Mouse (Mus musculus) limb, embryonic 11.5 days (tissue): ENCODE measurements around the gene Slc35d2. TPM values are rescaled to one million over a fixed set of nuclear protein-coding genes. Genes with fewer than 3 reads are reported as not detected.
"Not testable (repeated sequence)": the region's sequence is repeated elsewhere in the genome, so short reads cannot be mapped to it uniquely, and the experiment has no call there.

Source experiments
- ATAC-seq: fragments of 200-750 bp; cut with Nextera tagmentation; 2 replicates; pipeline ENCODE4 v1.8.0; 2017; ENCODE audit warnings: low read depth; ENCODE audit not compliant: insufficient number of reproducible peaks, low FRiP score, low TSS enrichment
- DNase-seq: peaks from one replicate; pipeline ENCODE4 v3.0.0-alpha.2; 2015; ENCODE audit warnings: low spot score
- H3K27ac ChIP-seq: fragments of 300-500 bp; sonication (generic); replicated peaks from 2 replicates; pipeline ENCODE4 v1.5.1; 2014; ENCODE audit warnings: low read depth, mild to moderate bottlenecking, low read length
- H3K27me3 ChIP-seq: fragments of 300-500 bp; sonication (generic); 2 replicates; pipeline ENCODE4 v1.6.1; 2014; ENCODE audit warnings: mild to moderate bottlenecking, low read length, mixed read lengths; ENCODE audit not compliant: control insufficient read depth, insufficient read depth
- H3K36me3 ChIP-seq: fragments of 300-500 bp; sonication (generic); 2 replicates; pipeline ENCODE4 v1.6.1; 2014; ENCODE audit warnings: mild to moderate bottlenecking, low read length, moderate library complexity, mixed read lengths; ENCODE audit not compliant: control insufficient read depth, insufficient read depth
- H3K4me1 ChIP-seq: fragments of 300-500 bp; sonication (generic); 2 replicates; pipeline ENCODE4 v1.6.1; 2014; ENCODE audit warnings: low read length, mixed read lengths; ENCODE audit not compliant: control insufficient read depth, insufficient read depth
- H3K4me2 ChIP-seq: fragments of 300-500 bp; sonication (generic); 2 replicates; pipeline ENCODE4 v1.6.1; 2014; ENCODE audit warnings: low read depth, mild to moderate bottlenecking, moderate library complexity; ENCODE audit not compliant: severe bottlenecking
- H3K4me3 ChIP-seq: fragments of 300-500 bp; sonication (generic); 2 replicates; pipeline ENCODE4 v1.5.1; 2014; ENCODE audit warnings: low read depth, low read length
- H3K9ac ChIP-seq: fragments of 300-500 bp; sonication (generic); 2 replicates; pipeline ENCODE4 v1.6.1; 2014; ENCODE audit warnings: mild to moderate bottlenecking, low read length
- H3K9me3 ChIP-seq: fragments of 300-500 bp; sonication (generic); 2 replicates; pipeline ENCODE4 v1.6.1; 2016; ENCODE audit warnings: low read length; ENCODE audit not compliant: control insufficient read depth
- WGBS: fragments of 180-500 bp; shearing (Covaris S2); extraction: QIAGEN DNeasy Blood & Tissue Kit; methylation state at CpG from one replicate; pipeline ENCODE4 v1.1.7; 2014; 5-methylcytosine and 5-hydroxymethylcytosine counted together
- polyA plus RNA-seq: library from polyadenylated mRNA; unstranded; fragments of >200 nt; fragmentation: Nextera tagmentation; extraction: Ambion mirVana; gene quantifications from 2 replicates; pipeline ENCODE4 v1.2.1, GENCODE M21; 2014

Slc35d2 gene
- polyA plus RNA-seq, 1 experiment from 2014 or later = 4.5 TPM

DNA sequence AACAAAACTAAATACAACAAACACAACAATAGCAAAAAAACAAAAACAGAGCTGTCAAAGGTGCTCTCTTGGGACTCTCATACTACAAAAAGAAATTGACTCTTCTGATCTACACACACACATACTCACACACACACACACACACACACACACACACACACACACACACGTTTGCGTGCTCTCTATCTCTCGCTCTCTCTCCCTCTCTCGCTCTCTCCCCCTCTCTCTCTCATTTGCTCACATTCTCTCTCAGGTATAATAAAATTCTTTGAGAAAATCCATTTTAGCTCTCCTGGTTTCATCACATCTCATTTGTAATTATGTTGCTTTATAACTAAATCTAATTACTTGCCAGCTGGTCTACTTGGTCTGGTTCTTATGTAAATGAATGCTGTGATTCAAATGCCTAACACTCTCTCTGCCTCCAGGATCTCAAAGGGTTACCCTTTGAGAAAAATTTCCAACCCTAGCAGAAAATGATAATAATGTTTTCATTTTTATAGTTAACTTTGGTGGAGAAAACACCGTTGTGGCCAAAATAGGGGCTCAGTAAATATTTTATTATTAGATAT, 68.1 kb downstream of the Slc35d2 start:
- 87% methylated on average over 5 of the region's 5 CpGs for WGBS
- Histone ChIP-seq H3K36me3 (no peaks in the 10 kb centered on the region), H3K9me3 (no peaks in the 10 kb centered on the region), H3K27ac (no peak overlapping the region), H3K27me3 (no peaks in the 10 kb centered on the region), H3K4me1 (no peaks in the 10 kb centered on the region), H3K9ac (no peak overlapping the region), H3K4me2 (no peak overlapping the region), H3K4me3 (no peak overlapping the region)
- no peak for ATAC-seq
- DNase-seq = no peak

DNA sequence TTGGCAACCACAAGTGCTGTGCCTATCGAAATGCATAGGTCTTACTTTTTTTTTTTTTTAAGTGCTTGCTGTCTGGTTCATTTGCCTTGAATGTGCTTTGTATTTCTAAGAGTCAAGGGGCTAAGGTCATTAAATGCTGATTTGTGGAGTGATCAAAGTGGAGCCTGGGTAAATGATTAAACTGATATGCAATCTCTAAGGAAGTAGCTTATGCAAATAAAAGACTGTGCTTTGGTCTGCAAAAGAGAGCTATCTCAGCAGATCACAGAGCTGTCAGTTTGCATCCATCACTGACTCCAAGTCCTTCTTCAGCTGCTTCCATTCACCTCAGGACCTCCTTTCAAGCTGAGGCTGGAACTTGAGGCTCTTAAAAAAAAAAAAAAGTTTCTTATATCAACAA, 75.2 kb downstream of the Slc35d2 start:
- Histone ChIP-seq H3K4me3 (no peak overlapping the region), H3K4me2 (no peak overlapping the region), H3K27ac (no peak overlapping the region), H3K4me1 (no peaks in the 10 kb centered on the region), H3K9me3 (peaks cover 2% of the 10 kb centered on the region; the same call in 1 of the 2 replicates), H3K27me3 (no peaks in the 10 kb centered on the region), H3K36me3 (no peaks in the 10 kb centered on the region), H3K9ac (no peak overlapping the region)
- WGBS = 70% methylated on average over 1 of the region's 1 CpGs
- ATAC-seq = no peak
- no peak for DNase-seq

DNA sequence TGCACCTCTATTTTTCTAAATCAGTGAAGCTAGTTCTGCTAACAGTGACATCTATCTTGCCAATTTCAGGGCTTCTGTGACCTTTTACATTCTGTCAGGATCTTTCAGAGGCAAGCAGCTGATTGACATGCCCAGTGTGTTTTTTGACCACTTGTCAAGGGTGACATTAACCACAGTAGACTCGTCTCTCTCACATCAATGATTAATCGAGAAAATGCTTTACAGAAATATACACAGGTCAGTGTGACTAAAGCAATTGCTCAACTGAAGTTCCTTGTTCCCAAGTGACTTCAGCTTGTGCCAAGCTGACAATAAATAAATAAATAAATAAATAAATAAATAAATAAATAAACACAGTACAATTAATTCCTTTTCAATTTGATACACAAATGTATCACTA, 76.9 kb downstream of the Slc35d2 start:
- not testable (repeated sequence) for H3K4me1 ChIP-seq, H3K9ac ChIP-seq, H3K36me3 ChIP-seq, H3K9me3 ChIP-seq, H3K4me3 ChIP-seq, DNase-seq, ATAC-seq, H3K27ac ChIP-seq, H3K27me3 ChIP-seq, H3K4me2 ChIP-seq
- WGBS = 91% methylated on average over 2 of the region's 2 CpGs

DNA sequence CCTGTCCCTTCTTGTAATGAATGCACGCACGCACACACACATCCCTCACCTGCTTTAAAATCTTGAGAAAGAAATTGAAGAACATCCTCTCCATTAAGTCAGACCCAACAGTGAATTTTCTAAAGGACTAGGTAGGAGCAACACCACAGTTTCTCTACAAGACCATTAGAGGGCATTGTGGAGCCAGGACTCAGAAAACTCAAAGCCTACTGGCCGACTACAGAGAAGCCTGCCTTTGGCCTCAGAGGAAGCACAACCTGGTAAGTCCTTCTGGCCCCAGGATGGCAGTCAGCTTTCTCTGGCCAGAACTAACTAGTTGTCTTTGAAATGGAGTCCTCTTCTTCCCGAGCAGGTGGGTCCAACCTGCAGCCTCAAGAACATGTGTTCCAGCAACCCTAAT, 78.3 kb downstream of the Slc35d2 start:
- WGBS = 65% methylated on average over 4 of the region's 4 CpGs
- H3K4me3 ChIP-seq = no peak overlapping the region
- ATAC-seq (no peak), DNase-seq (no peak)
- peaks cover 2% of the 10 kb centered on the region; the same call in 1 of the 2 replicates for H3K9me3 ChIP-seq
- no peak overlapping the region for H3K4me2 ChIP-seq
- H3K36me3 ChIP-seq = no peaks in the 10 kb centered on the region
- H3K27me3 ChIP-seq = no peaks in the 10 kb centered on the region
- no peaks in the 10 kb centered on the region for H3K4me1 ChIP-seq
- no peak overlapping the region for H3K27ac ChIP-seq
- H3K9ac ChIP-seq = no peak overlapping the region

DNA sequence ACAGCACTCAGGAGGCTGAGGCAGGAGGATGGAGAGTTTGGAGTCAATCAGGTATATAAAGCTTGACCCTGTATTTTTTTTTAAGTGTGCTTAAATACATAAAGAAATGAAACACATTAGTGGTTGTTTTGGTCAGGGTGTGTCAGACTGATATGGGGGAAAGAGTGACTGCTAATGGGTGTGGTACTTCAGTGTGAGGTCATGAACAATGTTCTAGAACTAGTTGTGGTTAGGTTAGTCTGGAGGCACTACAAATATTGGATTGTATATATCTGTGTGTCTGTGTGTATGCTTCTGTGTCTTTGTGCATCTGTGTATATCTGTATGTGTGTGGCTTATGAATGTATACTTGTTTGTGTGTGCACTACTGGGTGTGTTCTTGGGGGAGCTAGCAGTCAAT, 79.6 kb downstream of the Slc35d2 start:
- Histone ChIP-seq H3K36me3 (no peaks in the 10 kb centered on the region), H3K4me1 (no peaks in the 10 kb centered on the region), H3K9me3 (peaks cover 2% of the 10 kb centered on the region; the same call in 1 of the 2 replicates), H3K4me3 (no peak overlapping the region), H3K4me2 (no peak overlapping the region), H3K9ac (no peak overlapping the region), H3K27ac (no peak overlapping the region), H3K27me3 (no peaks in the 10 kb centered on the region)
- ATAC-seq = no peak
- DNase-seq = no peak

DNA sequence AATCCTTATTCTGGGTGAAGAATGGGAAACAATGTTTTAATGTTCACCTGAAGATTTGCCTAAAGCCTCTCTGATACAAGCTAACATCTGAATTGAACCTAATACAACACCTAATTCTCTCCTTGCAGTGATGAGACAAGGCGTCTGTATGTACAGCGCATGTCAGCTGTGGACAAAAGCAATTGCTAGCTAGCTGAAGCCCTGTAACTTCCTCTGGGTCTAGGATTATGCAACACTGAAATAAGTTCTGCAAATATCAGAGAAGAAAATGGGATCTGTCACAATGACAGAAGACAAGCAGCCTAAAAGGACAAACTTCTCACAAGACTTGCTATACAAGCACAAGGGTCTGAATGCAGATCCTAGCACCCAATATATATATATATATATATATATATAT, 80.7 kb downstream of the Slc35d2 start:
- Histone ChIP-seq H3K9me3 (peaks cover 2% of the 10 kb centered on the region; the same call in 1 of the 2 replicates), H3K4me1 (no peaks in the 10 kb centered on the region), H3K36me3 (no peaks in the 10 kb centered on the region), H3K27ac (no peak overlapping the region), H3K27me3 (no peaks in the 10 kb centered on the region), H3K9ac (no peak overlapping the region), H3K4me3 (no peak overlapping the region), H3K4me2 (no peak overlapping the region)
- DNase-seq = no peak
- 88% methylated on average over 2 of the region's 2 CpGs for WGBS
- ATAC-seq = no peak

Other genes starting within 250 kb of the Slc35d2 start
- not detected in 2 replicates for gene Hsd17b3, start 40.1 kb downstream of the Slc35d2 start, polyA plus RNA-seq
- gene Zfp367, start 23.8 kb upstream of the Slc35d2 start, polyA plus RNA-seq = 15.1 and 15.3 TPM in 2 replicates
- 24.2 and 24.4 TPM in 2 replicates for gene Habp4, start 32.5 kb upstream of the Slc35d2 start, polyA plus RNA-seq
- 39.9 and 41.0 TPM in 2 replicates for gene Cdc14b, start 145.9 kb upstream of the Slc35d2 start, polyA plus RNA-seq
- 33.1 and 34.0 TPM in 2 replicates for gene Aaed1, start 183.3 kb upstream of the Slc35d2 start, polyA plus RNA-seq
- 132 and 133 TPM in 2 replicates for gene Ctsl, start 241.5 kb upstream of the Slc35d2 start, polyA plus RNA-seq